Mouse (Mus musculus) cerebellum, postnatal 10 days (tissue): ENCODE data around the gene Id2.
A peak's percentile ranks its signal among the peaks of the same experiment; 100 is the strongest.

Source experiments
- DNase-seq, 2 experiments: peaks; one replicate each; pipeline ENCODE4 v3.0.0; 2021; ENCODE audit warnings: mixed read lengths in 2 of 2

The Id2 gene

DNA sequence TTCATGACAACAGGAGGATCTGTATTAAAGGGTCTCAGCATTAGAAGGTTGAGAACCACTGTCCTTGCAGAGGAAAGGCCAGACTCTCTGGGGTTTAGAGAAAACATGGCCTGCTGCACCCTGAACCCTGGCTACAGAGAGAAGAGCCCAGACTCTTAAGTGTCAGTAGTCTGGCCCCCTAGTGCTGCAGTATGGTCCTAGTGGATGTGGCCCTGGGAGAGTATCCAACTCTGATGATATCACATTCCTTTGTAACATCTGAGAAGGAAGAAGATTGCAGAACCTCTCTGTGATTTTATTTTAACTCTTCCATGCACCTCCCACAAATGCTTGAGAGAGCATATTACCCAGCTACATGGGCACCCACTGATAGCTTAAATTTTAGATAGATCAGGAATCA, 7.6 kb upstream of the Id2 start:
- DNase-seq = no peak

DNA sequence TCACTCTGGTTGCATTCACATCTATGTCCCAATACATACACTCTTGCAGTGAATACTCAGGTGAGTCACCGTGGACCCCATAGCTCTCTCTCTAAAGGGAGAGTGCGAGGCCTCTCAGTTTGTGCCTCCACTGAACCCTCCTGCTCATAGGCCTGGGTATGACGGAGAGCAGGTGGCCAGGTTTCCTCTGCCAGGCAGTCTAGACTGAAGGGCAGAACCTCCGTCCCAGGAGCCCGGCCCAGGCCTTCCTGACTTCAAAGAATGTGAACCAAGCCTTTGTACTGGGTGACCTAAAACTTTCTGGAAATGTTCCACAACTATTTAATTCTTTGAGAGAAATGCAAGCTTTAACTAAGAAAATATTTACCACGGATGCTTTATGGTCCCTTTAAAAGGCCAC, 7.0 kb upstream of the Id2 start:
- DNase-seq = no peak

DNA sequence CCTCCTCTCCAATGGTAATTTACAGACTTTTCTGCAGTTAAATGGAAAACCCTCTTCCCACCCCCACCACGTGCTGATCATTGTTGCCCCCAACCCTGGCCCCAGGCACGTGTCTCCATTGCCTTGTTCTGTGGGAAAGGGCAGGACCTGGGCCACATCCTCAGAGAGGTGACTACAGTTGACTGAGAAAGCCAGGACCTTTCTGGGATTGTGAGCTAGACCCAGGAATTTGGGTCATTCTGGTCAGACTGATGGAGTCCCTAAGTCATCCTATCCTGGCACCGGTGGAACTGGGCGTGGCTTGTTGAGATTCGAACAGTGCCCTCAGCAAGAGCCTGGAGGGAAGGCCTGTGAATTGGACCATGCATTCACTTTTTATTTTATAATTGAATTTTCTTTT, 4.4 kb upstream of the Id2 start:
- peak; percentile 25 to 48 for DNase-seq

DNA sequence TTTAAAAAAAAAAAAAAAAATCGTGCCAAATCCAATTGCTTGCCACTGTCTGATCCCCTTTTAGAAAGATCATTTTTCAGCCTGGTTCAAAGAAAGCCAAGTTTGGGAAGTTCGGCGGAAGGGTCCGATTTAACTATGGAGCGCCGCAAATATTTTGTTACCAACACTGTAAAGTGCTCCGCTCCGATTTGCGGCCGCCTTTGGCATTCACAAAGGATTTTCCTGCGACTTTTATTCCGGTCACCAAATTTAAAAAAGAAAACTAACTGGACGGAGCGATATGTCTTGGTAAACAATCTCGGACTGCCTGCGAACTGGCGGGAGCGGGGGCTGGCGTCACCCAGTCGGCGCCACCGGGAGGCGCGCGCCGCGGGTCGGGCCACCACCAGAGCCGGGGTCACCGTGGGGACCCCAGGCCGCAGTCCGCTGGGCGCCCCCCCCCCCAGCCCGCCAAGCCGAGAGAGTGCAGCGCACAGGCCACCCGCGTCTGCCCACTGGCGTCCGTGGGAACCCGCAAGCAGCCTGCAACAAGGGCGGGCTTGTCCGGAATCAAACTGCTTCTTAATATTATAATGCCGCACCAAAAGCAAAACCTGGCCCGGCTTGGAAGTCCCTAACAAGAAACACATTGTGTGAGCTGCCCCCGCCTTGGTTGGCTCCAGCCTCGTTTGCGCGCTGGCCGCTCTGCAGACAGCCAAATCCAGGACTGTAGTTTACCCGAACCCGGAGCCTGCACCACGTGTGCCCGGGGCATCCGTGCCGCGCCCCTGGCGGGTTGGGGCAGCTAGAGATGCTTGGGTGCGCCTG, 3.7 kb upstream of the Id2 start:
- DNase-seq = peak; percentile 60 to 71

DNA sequence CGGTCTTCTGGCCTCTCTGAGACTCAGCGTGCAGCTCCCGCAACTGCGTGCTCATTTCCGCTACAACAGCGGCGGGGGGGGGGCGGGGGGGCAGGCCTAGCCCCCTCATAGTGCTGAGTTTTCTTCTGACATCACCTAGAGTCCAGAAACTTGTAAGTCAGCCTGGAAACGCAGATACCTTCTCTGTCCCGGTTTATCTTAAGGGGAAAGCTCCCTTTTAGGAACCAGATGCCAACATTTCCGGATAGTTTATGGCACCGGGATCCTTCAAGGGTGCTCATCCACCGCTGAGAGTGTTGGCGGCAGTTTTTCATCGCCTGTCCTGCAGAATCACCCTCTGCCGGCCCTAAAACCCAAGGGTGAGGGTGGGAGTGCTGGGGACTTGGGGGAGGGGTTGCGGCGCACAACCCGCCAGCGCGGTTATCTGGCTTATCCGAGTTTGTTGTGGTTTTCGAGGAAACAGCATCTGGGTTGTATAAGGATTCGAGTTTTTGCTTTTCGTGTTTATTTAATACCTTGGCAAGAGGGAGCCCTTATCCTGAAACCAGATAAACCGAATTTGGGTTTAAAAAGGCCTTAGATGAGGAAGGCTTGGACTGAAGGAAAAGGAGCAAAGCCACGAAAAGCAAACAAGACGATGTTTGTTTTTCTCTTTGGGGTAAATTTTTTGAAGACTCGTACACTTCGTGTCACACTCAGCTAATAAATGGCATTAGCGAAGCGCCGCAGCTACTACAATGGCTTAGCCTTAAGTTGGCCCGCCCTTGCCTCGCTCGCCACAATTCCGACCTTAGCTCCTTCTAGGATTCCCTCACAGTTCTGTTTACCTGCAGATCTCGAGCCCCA, 2.8 kb upstream of the Id2 start:
- peak; percentile 55 to 57 for DNase-seq

DNA sequence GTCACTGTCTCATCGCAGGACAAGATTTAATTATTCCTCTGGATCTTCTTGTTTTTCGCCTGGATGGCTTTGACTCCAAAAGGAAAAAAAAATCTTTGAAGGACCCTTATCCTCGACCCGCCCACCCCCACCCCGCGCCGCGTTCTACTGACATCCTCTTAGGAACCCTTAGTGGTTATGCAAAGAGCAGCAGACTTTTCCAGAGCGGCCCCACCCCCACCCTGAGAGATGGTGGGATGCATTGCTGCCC, 2.3 kb upstream of the Id2 start:
- DNase-seq = peak; percentile 72 to 75

DNA sequence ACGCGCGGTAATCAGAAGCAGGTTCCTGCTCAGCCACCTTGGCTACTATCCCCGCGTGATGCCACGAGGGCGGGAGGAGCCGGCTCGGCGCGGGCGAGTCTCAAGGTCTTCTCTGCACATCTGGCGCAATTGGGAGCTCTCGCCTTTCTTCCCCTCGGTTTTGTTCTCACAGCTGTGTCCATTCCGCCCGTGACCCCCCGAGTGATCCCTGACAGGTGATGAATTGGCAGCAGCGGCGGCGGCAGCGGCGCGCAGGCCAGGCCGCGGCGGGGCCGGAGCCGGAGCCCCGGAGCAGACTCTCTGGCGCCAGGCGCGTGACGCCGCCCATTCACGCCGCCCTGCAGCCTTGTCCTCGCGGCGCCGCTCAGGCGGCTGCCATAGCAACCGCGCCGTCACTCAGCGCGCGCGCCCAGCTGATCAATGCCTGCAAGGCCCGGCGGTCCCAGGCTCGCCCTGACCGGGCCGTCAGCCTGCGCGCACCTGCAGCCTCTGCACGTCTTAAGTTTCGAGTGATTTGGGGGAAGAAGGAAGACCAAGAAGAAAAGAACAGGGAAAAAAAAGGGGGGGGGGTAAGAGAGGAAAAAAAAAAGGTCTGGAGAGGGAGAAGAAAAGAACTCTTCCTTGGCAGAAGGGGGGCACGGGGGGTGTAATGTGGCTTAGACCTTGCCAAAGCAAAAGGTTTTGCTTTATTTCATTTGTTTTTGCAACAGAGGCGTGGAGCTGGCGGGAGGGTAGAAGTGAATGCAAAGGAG, 1.8 kb upstream of the Id2 start:
- peak; percentile 90 to 94 for DNase-seq

DNA sequence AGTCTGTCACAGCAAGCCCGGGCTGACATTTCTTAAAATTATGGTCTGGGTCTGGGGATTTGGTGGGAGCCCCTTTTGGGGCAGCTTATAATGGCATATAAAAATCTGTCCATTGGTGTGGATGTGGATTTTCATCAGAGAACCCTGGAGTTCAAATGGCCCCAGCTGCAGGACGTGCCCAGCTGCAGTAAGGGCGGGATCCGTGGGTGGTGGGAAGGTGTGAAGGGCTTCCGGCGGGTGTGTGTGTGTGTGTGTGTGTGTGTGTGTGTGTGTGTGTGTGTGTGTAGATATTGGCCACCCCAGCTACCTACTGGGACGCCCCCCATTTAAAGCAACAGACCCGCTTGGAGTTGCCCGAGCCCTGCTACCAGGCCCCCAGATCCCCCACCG, 1.2 kb upstream of the Id2 start:
- DNase-seq = no peak

DNA sequence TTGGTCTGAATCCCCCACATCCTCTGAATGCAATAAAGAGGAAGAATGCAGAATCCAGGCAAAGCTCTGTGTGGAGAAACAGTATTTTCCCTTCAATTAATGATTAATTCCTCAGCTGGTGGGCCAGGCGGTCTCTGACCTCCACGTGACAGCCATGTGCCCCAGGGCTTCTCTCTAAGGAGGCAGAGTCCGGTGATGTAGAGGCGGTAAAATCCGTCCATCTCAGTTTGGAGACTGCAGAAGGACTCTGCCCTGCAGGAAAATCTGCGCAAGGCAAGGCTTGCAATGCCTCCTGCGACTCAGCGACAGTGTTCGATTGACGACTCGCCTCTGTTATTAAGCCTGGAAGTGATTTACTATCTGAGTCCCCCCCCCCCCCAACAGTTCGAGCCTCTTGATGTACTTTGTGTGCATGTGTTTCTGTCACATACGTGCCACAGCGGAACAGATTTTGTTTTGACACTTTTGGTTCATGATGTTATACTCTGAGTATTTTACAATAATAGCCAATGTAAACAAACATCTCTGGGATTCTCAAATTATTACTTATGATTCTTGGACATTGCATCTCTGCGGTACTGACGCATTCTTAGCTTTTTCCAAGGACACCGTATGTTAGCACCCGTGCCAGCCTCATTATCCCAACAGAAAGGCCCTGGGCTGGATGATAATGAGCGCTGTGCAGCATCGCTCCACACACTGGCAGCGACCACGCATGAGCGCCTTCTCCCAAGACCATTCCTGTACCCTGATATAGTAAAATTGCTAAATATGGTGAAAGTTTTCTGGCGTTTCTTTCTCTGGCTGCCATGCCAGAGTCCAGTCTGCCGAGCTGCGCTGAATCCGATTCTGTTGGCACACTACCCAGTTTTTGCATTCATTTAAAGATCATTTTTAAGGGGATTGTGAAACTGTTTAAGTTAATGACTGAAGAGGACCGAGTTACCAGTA, 545 bp upstream of the Id2 start:
- peak; percentile 57 to 64 for DNase-seq

DNA sequence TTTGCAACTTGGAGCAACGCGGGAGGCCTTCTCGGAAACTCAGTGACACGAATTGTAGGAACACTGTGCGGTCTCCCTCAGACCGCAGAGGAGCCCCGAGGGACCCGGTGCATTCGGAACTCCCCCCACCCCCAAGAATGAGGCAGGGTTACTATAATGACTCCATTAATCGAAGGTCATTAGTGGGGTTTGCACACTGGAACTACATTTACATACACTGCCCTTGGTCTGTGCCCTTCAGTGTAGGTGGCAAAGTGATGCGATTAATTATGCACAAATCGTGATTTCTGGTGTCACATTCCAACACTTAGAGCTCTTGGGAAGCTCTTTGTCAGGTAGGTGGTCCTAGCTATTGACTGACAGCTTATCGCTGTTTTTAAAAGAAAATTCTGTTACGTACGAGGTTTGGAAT, 294 bp downstream of the Id2 start:
- DNase-seq = peak in 1 of 2 experiments; percentile 47

DNA sequence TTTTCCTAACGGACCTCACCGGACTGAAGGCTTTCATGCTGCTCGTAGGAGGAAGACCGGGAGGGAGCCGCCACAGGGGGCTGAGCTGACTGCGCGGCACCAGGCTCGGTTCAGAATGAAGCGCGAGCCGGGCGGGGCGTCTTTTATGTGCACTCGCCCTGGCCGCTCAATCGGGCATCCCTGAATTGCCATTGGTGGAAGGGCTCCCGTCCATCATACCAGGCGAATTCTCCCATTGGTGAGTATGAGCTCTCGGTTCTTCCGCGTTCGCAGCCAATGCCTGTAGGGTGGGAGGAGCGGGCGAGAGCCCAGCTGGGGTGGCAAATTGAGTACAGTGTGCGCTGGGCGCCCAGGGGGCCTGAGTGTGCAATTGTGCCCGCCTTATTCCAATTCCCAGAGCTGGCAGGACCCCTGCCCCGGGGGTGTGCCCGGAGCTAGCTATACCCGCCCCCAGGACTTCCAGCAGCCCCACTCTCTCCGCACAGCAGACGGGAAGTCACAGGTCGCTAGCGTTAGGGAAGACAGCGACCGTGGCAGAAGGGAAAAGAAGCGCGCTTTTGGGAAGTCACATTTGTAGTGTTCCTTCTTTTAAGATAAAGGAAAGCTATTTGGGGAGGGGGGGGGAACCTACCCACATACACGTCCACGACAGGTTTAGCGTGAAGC, 833 bp downstream of the Id2 start:
- peak; percentile 97 to 98 for DNase-seq

DNA sequence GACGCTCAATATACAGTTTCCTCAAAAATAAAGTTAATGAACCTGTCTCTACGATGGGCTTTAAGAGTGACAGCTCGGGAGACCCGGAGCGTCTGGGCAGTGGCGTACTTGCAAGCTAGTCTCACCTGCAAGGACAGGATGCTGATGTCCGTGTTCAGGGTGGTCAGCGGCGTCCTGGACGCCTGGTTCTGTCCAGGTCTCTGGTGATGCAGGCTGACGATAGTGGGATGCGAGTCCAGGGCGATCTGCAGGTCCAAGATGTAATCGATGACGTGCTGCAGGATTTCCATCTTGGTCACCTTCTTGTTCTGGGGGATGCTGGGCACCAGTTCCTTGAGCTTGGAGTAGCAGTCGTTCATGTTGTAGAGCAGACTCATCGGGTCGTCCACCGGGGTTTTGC, 1.4 kb downstream of the Id2 start:
- DNase-seq = no peak

DNA sequence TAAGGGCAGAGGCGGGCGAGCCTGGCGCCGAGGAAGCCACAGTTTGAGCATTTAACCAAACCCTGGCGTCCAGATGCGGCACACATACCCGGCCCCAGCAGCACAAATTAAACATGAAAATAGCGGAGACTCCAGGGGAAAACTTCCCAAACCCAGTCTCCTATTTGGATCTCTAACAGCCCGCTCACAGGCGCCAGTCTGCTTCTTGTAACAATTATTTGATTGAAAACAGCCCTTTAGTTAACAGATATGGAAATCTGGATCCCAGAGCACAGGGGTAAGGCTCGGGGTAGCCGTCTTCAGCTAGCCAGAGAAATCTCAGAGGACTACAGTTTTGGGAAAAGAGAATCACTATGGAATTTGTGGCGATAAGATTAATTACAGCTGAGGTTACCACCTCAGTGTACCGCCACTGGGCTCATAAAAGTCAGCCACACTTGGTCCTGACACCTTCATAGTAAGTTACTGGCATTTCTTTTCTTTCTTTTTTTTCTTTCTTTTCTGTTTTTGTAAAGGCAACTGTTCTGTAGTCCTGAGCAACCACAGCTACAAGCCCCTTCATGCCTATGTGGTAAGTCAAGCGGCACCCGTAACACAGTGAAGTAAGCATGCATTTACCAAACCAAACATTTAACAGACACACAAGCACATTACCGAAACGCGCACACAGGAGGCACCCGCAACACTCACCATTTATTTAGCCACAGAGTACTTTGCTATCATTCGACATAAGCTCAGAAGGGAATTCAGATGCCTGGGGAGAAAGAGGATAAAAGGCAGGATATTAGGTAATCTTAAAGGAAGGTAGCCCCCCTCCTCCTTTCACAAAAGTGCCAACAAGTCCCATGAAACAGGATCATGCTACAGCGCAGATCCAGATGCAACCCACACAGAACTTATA, 2.1 kb downstream of the Id2 start:
- DNase-seq = peak; percentile 35 to 45

DNA sequence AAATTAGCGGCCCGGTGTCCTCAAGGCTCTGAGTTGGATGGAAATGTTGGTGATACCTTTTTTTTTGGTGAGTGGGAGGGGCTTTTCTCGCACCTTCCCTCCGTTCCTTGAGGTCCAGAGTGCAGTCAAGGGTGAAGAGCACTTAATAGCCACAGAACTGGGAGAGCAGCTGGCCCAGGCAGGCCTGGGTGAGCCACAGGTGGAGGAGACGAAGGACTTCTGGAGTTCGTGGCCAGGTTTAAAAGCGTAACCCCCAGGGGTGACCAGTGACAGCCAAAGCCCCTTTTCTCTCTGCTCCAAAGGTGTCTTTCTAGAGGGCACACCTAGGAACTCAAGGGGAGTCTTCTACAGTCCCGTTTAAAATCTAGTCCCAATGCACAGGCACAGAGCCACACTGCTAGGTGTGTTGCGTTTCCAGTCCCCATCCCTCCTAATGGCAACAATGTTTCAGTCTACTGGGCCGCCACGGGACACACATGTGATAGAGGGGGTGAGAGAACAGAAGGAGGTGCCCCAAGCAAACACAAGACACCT, 3.6 kb downstream of the Id2 start:
- peak; percentile 38 to 41 for DNase-seq

DNA sequence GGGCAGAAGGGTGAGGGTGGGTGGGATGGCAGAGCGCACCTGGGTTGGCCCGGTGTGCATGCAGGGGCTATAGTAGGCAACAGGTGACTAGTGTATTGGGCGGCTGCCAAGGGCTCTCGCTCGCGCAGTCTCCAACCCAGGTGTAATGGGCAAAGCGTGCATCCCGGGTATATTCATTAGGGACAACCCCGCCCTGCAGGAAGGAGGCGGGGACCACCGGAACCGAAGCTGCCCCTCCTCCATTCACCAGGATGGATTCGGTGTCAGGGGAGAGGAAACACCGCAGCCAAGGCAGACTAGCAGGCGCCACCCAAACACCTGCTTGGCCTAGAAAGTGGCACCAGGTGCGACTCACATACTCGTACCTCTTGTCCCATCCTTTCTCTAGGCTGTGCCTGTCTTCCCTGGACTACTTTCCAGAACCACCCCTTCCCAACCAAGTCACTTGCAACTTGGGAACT, 4.2 kb downstream of the Id2 start:
- DNase-seq = peak; percentile 74

DNA sequence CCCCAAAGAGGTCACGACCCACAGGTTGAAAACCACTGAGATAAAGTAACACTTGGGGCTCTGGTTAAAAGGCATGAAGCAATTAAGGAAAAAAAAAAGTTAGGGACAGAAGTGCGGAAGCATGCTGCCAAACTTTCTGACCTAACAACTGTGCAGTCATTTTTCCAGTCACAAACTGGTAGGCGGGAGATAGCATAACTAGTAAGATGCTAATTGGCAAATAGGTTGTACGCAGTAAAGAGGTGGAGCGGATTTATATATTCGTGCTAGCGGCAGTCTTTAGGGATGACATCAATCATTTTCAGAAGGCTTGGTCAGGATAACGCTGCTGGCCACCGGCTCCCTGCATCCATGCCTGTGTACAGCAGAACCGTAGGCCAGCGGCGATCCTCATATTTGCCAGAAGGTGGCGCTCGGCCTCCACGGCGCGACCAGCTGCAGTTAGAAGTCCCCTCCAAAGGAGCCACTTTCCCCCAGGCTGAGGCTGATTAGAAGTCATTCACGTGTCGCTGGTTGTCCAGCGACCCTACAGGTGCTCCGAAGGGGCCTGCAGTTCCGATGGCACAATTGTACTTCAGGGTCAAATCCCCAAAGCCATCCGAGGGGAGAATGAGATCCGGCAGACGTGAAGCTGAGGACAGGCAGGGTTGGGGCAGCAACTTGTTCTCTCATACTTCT, 4.8 kb downstream of the Id2 start:
- peak; percentile 94 to 95 for DNase-seq

DNA sequence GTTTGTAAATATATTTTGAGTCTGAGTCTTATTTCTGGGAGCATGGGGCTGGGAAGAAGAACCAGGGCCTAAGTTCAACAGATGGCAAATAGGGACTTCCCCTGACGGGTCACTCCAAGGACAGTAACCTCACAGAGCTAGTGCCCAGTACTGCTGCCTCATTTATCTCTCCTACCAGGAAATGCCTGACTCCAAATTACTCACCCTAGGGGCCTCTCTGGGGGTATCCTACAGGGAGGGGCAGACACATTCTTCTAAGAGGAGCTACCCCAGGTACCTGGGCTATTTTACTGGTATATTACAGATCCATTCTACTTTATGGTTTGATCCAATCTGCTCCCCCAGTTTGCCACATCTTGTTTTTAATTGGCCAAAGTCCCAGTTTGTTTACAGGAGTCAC, 7.5 kb downstream of the Id2 start:
- DNase-seq = no peak

DNA sequence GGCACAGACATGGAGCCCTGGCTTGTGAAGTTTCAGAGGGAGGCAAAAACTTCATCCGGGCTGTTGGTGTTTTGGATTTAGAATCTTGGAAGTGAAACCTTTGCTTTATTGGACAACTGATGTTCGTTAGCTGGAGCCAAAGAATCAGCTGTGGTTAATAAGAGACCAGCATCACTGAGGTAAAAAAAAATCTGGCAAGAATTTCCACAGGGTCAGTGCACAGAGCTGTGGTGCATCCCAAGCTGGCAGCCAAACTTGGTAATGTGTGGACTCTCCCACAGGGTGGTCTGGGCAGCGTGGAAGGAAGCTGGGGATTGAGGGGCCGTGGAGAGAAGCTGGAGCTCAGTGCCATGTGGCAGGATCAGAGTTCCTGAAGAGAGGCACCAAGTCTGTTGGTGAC, 10.0 kb downstream of the Id2 start:
- peak; percentile 31 to 53 for DNase-seq

DNA sequence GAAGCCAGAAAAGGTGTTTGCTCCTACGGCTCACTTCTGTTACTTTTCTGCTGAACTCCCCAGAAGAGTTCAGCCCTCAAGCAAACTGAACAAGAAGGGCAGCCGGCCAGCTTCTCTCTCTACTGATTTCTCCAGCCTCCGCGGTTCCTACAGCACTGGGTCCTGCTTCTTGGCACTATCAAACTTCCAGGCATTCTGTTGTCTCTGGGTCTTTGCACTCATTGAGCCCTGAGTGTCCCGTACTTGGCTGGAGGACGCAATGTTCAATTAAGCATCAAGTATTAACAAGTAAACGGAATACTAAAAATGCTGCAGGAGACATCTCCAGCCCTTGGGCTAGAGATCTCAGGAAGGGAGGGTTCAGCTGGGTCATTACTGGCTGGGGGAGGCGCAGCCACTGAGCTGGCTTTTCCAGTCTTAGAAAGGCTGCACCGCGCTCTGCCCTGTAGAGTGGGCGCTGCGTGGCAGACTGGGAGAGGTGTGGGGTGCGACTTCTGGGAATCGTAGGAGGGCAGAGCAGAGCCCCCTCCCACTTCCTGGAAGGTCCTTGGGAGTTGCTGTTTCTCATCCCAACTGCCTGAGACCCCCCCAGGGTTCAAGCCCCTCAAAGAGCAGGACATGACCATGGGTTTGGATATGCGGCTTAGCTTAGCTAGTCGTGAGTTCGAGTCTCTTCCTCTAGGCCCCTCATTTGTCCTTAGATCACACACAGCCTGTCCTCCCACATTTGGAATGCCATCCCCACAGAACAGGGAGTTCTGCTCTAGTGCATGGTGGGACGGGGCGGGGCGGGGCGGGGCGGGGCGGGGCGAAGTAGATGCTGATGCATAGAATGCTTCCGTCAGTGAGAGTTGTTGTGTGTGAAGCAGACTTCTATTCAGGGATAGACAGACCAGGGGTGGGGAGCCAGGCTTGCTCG, 13.4 kb downstream of the Id2 start:
- peak; percentile 24 to 45 for DNase-seq
